Mouse (Mus musculus) Muller cell, postnatal 12 days (primary cell): ENCODE data around the gene Crip1.

ENCODE experiments used
- DNase-seq: peaks from one replicate; pipeline ENCODE4 v3.0.0-alpha.2; 2015; ENCODE audit errors: inconsistent ontology term

Crip1 gene

DNA sequence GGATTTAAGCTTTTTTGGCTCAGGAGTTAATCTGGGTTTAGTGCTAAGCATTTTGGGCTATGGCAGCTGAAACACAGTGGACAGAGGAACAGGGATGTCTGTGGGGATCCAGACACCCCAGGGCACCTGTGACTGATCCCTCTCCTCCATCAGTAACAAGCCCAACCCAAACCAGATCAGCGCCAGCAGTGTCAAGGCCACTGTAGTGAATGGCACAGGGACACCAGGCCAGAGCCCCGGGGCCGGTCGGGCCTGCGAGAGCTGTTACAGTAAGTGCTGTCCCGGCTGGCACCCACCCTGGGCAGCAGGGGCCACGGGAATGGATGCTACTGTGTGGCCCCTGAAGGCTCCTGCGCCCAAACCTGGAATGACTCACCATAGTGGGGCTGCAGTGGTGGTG is 15.4 kb upstream of the Crip1 start:
- DNase-seq, result no peak

DNA sequence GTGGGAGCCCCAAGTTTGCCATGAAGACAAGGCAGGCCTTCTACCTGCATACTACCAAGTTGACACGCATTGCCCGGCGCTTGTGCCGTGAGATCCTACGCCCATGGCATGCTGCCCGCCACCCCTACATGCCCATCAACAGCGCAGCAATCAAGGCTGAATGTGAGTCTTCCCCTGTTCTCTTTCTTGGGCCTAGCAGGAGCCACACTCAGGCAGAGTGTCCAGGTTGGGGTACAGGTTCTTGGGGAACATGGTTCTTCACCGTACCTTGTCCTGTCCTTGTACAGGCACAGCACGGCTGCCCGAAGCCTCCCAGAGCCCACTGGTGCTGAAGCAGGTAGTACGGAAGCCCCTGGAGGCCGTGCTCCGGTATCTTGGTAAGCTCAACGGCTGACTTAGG is 14.5 kb upstream of the Crip1 start:
- no peak for DNase-seq

DNA sequence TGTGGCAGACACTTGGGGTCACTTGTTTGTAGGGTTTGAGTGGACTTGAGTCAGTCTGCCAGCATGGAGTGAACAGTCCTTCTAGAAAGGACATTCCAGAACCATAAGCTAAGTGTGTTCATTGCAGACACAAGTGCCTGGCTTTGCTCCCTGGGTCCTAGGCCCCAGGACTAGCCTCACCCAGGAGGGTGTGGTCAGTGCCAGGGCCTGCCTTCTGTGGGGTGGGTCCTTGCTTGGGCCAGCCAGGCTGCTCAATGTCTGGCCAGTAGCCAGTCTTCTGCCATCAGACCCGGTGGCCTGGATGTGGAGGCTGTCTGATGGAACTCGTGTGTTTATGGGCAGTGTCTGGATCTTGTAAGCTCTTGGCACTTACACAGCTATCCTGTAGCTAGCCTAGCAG is 13.5 kb upstream of the Crip1 start:
- peak; percentile 86 for DNase-seq

DNA sequence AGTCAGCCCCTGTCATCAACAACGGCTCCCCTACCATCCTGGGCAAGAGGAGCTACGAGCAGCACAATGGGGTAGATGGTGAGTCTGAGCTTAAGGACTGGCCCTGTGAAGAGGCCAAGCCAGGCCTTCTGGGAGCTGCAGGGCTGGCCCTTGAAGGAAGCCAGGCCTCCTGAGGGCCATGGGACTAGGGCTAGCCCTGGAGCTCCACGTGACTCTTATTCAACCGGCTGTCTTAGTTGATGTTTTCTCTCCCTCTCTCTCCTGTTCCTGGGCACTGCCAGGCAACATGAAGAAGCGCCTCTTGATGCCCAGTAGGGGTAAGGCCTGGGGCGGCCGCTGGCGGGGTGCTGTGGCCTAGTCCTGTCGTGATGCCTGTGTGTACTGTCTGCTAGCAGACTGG is 12.9 kb upstream of the Crip1 start:
- no peak for DNase-seq

DNA sequence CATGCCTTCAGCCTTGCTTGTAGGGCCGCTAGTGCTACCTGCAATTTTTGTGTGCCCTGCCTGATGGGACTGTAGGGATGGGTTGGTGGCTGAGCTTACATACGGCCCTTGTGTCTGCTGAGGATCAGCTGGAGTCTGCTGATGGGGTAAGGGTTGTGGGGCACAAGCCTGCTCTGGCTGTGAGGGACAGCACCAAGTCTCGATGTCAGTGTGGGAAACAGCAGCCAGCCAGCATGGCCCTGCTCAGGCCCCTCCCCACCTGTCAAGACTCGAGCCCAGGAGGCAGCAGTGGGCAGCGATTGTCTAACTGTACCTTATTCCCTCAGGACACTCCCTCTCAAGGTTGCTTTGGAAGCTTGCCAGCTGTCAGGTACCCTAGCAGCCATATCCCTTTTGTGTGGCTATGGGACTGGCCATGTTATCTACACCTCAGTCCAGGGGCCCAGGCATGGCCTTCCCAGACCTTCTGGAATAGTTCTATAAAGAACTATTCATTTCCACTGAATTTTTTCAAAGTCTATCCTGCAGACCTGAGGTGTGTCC is 12.2 kb upstream of the Crip1 start:
- no peak for DNase-seq

DNA sequence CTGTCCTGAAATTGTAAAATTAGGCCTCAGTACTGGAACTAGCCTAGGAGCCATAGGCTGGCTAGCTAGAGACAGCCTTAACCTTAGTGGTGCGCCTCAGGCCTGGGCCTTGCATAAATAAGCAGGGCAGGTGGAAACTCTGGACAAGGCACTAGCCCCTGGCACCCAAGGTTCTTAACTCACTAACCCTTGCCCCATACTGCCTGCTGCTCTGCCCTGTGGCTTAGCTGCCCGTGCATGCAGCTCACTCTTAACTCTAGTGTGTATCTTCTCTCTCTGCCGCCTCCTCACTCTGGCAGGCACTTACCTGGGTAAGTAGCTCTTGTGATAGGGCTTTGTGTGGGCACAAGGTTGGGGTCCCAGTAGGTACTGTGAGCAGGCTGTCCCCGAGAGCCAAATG is 11.6 kb upstream of the Crip1 start:
- DNase-seq, result no peak

DNA sequence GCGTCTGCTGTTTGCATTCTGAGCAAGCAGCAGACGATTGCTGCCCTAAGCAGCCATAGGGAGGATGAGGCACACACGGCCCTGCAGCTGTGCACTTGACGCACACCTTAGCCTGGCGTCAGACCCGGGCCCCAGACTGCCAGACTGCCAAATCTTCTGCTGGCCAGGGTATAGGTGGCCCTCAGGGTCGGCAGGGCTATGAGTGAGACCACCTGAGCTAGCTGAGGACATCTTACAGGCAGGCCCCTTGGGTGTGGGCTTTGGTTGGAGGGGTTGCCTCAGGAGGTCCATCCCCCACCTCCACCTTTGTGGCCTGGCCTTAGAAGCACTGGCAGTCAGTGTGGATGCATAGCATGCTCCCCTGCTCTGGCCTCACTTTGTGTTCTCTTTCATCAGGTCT is 10.7 kb upstream of the Crip1 start:
- no peak for DNase-seq

DNA sequence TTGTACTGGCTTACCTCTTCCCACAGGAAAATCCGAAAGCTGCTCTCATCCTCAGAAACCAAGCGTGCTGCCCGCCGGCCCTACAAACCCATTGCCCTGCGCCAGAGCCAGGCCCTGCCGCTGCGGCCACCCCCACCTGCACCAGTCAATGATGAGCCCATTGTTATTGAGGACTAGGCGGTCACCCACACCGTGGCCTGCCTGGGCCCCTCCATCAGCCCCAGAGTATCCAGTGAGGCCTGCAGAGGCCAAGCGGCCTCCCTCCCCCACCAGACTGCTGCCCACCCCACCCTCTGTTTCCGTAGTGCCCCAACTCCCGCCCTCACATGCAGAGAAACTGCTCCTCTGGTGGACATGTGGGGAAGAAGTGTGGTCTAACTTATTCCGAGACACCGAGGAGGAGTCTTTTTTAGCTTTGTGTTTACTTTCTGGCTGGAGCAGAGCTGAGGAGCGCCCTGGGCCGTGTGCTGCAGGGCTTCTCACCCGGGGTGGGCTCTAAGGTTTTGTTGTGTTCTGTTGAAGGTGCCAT is 9.6 kb upstream of the Crip1 start:
- DNase-seq, result no peak

DNA sequence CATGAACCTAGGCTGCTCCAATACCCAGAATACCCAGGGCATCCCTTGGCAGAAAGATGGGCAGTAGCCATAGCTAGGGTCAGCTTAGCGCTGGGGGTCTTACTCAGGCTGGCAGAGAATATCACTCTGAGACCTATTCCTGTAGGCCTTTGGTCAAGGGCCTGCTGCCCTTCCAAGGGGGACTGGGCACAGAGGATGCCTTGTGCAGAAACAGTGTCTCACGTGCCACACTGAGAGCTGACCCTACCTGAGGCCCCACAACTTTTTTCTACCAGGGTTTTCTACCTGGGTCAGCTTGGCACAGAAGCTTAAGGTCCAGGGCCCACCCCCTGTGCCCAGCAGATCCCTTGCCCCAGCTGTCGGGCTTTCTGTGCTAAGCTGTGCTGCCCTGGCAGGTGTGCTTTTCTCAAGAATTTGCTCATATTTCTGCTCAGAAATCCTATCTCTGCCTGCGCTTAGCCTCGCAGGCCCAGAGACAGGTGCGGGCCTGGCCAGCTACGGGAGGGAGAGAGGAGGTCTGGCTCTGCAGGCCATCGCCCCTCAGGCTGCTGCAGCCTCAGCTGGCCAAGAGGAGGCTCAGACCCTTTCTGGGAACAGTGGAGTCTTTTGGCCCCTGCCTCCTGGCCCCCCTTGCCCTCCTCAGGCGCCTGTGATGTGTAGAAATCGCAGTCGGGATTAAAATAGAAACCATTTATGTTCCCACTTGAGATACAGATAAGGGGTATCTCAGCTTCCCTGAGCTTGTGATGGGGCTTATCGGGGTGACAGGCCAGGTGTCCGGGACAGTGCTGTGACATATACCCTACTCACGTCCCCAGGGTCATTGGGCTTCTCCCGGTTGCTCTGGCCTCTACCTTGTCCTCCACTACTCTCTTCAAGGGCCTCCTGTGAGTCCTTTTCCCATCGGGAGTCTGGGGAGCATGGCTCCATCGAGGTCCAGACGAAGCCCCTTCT is 8.6 kb upstream of the Crip1 start:
- no peak for DNase-seq

DNA sequence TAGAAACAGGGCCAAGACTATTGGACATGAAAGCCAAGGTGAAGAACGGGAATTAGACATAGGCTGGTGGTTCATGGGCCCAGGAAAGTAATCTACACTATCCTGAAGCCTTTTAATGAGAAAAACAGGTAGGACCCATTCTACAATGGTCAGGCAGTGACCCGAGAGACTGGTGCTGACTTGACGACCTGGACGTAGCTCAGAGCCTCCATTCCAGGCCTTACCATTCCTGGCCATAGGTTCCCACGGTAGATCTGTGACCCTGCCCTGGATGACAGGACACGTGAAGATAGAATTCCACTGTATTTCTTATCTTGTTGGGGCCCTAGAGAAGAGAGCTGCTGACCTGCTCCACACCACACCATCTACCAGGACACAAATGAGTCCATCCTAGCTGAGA is 7.8 kb upstream of the Crip1 start:
- DNase-seq, result no peak

DNA sequence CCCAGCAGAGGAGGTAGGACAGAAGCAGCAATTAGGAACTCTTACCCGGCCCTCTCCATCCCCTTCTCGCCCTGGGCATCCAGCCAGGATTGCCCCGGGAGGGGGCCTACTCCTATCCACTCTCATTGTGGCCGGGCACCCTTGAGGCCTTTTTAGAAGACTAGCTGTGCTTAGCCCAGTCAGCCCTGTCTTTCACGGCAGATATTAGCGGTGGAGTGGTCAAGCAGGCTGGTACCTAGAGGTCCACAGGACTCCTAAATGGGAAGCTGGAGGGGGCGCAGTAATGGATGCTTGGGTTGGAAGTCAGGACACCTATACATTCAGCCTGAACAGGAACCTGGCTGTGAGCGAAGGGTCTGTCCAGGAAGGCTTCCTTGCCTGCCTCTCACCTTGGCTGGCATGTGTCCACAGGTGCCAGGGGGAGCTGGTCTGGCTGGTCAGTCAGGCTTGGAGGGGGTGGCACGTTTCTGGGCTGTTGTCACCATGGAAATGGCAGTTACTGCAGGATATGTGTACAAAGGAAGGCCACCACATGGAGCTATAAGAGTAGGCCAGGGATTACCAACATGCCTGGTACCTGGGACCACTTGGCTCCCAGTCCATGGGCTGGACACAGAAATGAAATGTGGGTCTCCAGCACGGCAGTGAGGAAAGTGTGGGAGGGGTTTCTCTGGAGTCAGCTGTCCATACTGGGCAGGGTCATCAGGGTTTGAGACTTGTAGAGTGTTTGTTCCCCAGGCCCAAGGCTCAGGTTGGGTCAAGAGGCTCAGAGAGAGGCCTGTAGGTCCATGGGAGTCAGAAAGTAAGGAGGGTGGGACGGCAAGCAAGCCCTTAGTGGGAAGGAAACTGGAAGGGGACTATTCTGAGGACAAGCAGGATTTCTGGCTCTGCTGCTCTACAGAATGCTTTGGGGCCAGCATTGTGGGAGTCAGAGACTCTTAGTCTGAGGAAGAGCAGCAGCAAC is 6.9 kb upstream of the Crip1 start:
- DNase-seq, result no peak

DNA sequence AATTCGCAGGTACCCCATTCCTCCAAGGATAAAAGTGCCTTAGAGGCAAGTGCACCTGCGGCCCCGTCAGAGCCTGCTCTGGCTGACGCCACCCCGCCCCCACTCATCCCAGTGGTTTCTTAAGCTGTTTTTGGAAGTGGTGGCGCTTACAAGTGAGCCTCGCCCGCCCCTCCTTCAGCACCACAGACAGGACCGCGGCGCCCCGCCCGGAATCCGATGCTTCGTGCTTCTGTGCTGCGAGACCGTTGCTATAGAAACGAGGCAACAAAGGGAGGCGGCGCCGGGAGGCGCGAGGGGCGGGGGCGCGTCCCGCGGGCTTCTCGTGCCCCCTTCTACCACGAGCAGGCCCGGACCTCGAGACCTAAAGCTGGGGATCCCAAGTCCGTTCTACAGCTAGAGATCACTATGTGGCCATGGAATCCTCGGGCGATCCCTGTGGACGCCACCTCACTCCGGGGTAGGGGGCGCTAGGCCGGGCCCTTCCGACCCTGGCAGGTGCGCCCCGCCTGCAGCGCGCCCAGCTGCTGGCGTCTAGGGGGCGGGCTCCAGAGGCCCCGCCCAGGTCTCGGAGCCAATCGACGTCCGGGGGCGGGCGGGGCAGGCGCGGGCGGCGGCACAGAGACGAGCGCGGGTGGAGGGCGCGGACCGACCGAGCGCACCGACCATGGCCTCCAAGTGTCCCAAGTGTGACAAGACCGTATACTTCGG is 6.1 kb upstream of the Crip1 start, which contains the start of gene Crip2:
Gene Crip2 (plus strand): TSS at position 329 of the 708 bp plus-strand sequence.
- DNase-seq, result peak; percentile 98

DNA sequence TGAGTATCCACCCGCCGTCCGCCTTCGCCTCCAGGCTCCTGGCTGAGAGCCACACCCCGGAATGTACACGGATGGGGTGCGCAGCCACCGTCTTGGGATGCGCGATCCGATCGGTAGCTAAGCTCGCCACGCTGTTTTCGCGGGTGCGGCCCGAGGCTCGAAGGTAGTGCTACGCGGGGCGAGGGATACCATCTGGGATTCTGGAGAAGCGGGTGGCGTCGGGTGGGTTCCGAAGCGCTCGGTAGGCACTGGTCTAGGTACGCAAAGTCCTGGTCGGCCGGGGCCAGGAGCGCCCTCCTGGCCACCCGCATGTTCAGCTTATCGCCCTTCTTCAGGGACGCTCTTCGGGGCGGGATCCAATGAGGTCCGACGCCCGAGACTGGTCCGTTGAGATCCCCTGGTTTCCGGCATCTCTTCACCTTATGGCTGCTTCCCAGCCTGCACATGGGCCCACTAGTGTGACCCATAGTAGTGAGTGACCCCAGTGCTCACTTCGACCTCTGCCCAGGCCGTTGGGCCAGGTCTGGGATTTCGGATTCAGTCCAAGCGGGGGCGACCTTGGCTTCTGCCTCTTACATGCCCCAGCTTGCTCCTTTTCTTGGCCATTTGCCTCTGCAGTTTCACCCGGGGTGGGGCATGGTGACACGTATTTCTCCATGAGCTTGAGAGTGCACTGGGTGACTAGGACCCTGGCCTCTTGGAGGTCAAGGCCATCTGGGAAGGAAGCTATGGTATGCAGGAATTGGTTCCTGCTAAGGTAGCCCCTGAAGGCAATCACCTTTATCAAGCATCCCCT is 5.3 kb upstream of the Crip1 start:
- peak; percentile 66 for DNase-seq

DNA sequence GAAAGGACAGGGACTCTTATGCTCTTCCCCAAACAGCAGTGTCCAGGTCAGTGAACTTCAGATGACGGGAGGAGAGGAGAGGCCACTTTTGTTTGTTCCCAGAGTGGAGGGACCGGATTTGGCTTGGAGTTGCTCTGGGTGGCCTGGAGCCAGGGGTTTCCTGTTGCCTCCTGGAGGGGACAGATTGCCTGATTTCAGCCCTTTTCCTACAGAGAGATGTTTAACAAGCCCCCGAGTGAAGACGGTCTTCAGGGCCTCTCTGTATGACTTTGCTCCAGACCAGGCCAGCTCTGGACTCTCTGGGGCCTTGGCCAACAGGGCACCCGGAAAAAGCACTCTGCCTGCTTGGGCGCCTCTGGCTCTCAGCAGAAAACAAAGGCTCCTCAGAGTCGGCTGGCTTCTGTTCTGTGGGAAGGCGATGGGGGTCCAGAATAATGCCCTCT is 4.6 kb upstream of the Crip1 start:
- no peak for DNase-seq

DNA sequence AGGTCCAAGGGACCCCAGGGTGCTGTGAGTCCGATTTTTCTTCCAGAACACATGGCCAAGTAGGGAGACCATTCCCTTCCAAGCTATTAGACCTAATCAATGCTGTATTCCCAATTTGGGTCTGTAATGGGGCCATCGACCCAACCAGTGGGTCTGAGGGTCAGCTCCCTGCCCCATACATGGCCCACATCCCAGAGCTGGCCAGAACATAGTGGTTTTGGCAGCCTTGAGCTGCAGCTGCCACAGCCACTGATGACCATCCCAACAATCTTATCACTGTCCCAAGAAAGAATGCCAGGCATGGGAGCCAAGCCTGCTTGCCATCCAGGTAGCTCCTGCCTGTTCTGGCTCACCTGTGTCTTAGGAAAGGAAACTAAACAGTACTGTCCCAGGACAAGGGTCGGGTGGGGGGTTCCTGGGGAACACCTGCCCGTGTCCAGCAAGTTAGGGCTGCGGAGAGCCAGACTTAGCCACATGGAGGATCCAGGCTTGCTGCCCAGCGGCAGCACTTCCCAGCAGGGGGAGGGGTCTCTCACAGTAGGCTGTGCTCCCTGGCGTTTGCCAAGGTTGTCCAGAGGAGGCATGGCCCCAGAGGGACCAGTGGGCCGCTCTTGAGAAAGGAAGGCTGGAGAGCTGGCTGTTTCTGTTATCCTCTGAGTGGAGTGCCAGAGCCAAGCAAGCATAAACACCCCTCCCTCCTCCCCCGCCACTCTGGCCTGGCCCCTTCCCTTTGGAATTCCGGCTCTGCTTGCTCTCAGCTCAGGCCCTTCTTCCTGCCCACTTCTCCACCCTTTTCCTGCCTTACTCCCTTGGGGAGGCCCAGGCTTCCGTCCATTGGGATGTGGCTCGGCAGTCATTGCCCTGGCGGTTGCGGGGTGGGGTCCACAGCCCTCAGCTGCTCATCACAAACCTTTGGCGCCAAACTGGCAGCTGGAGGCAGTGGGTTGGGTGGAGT is 3.8 kb upstream of the Crip1 start:
- DNase-seq, result peak; percentile 93

DNA sequence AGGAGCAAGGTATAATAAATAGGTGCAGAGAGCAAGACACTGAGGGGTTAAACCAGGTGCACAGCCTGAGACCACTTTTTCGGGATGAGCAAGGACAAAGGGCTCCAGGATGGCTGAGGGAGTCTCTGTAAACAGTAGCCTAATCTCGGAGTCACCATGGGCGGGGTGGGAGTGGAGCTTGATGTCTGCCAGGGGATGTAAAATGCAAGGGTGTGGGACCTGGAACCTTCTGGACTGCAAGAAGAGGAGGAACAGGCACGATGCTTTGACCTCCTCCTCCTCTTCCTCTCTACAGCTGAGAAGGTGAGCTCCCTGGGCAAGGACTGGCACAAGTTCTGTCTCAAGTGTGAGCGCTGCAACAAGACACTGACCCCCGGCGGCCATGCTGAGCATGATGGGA is 3.0 kb upstream of the Crip1 start:
- no peak for DNase-seq

DNA sequence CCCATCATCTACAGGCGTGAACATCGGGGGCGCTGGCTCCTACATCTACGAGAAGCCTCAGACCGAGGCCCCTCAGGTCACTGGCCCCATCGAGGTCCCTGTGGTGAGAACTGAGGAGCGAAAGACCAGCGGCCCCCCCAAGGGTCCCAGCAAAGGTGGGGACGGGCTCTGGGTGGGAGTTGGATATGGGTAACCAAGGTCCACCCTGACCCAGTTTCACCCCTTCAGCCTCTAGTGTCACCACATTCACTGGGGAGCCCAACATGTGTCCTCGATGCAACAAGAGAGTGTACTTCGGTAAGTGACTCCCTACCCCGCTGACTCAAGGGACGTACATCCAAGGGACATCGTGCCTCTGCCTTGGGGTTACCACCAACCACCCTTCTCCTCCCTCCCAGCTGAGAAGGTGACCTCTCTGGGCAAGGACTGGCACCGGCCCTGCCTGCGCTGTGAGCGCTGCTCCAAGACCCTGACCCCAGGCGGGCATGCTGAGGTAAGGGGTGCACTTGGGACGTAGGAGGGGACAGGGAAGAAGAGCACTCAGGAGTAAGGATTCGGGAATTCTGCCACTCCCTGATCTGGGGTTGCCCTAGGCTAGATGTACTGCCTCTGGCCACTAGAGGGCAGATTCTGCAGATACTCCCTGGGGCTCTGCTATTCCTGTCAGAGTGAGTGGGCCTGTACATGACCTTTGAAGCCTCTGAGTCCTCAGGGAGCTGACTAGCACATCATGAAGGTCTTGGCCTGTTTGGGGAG is 1.9 kb upstream of the Crip1 start:
- no peak for DNase-seq

DNA sequence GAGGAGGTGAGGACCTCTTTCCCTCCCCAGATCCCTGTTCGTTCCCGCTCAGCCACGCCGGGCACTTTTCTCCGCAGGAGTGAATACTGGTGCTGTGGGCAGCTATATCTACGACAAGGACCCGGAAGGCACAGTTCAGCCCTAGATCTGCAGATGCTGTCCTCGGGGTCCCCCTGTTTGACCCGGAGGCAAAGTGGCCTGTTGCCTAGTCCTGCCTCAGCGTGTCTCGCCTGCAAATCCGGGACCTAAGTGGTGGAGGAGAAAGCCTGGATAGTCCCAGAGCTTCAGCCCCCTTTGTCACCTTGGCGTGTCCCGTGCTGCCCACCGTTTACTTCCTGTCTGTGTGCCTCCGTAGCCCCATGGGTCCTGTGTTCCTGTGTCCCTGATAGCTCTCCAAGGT is 1.2 kb upstream of the Crip1 start:
- no peak for DNase-seq

DNA sequence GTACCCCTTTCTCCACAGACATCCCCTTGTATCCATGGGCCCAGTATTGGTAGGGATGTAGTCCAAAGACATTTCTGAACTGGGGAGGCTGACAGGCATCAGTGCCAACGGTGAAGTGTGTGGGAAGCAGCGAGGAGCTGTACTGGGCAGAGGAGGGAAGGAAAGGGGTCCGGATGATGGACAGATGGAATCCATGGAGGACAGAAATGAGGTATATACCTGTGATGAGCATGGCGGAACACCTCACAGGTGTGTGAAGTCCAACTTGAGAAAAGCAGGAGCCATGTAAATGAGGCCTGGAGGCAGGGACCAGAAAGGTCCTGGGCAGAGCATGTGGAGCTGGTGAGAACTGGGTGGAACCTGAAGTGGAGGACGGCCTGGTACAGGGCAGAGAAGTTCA is 525 bp upstream of the Crip1 start:
- no peak for DNase-seq
